Mouse (Mus musculus) embryonic fibroblast, embryonic 13.5 days (primary cell): ENCODE data around the gene Orai3.

Experiments
- CTCF ChIP-seq: IDR thresholded peaks from 2 replicates; pipeline ENCODE4 v1.5.1; 2011; ENCODE audit warnings: mild to moderate bottlenecking, control low read depth, low read length, moderate library complexity, borderline replicate concordance; ENCODE audit not compliant: insufficient read depth
- POLR2A ChIP-seq: IDR thresholded peaks from 2 replicates; pipeline ENCODE4 v1.6.1; 2011; ENCODE audit warnings: low read depth, mild to moderate bottlenecking, control low read depth, low read length, moderate library complexity

GRCm38 (mm10) chr7:127746494-127747491, 22.8 kb upstream of the Orai3 start:
- no peak for TF ChIP-seq CTCF
- 0 out of 2 replicates have a peak, but pooled peaks have one; percentile 29 for TF ChIP-seq POLR2A
